Mouse (Mus musculus) G1E (cell line): Measurements from ENCODE around the gene Lyrm7.

Source experiments
- CTCF ChIP-seq: IDR thresholded peaks from 2 replicates; pipeline ENCODE4 v1.5.1; 2012; ENCODE audit warnings: low read depth, low read length, inconsistent platforms, mixed read lengths
- POLR2AphosphoS5 ChIP-seq: IDR thresholded peaks from 2 replicates; pipeline ENCODE4 v1.6.1; 2012; ENCODE audit warnings: low read depth, low read length, inconsistent platforms; ENCODE audit not compliant: insufficient replicate concordance

DNA sequence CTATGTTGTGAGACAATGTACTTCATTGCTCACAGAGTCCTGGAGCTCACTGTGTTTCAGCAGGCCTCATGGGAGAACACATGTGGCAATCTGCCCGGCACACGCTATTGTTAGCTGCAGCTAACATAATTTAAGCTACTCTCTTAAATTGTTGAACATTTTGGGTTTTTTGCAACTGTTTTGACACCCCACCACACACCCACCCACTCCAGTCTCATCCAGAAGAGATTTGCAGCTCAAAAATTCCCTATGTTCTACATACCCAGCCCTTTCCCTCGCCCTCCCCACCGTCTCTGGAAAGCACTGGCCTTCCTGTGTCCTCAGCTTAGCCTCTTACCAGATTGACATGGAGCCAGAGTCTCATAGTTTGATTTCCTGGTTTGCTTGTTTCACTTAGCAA, 55.5 kb downstream of the Lyrm7 start:
- TF ChIP-seq CTCF (no peak), POLR2AphosphoS5 (no peak)
